Mouse (Mus musculus) megakaryocyte, embryonic 14.5 days (primary cell): ENCODE measurements around the gene Wdr26. TPM values are rescaled to one million over a fixed set of nuclear protein-coding genes. Genes with fewer than 3 reads are reported as not detected.

Source experiments
- H3K27me3 ChIP-seq: replicated peaks from 2 replicates; pipeline ENCODE3; 2012; ENCODE audit warnings: inconsistent platforms
- H3K36me3 ChIP-seq: replicated peaks from 2 replicates; pipeline ENCODE3; 2012; ENCODE audit warnings: low read length, inconsistent platforms, mixed read lengths
- H3K4me1 ChIP-seq: 2 replicates; pipeline ENCODE4 v1.6.1; 2012; ENCODE audit warnings: inconsistent platforms
- H3K4me3 ChIP-seq: replicated peaks from 2 replicates; pipeline ENCODE3; 2012; ENCODE audit warnings: moderate library complexity, mild to moderate bottlenecking, inconsistent platforms
- H3K9me3 ChIP-seq: 2 replicates; pipeline ENCODE4 v1.6.1; 2012; ENCODE audit warnings: inconsistent platforms
- FLI1 ChIP-seq: IDR thresholded peaks from 2 replicates; pipeline ENCODE4 v1.6.1; 2012; ENCODE audit warnings: low read length, inconsistent platforms, mixed read lengths
- GATA1 ChIP-seq: IDR thresholded peaks from 3 replicates; pipeline ENCODE4 v1.6.1; 2012; ENCODE audit warnings: mixed read lengths, low read length, inconsistent platforms, borderline replicate concordance
- polyA plus RNA-seq: library from polyadenylated mRNA; stranded (reverse); fragments of >175 nt; gene quantifications from 2 replicates; pipeline ENCODE4 v1.2.3, GENCODE M21; 2012; ENCODE audit warnings: low replicate concordance; ENCODE audit not compliant: insufficient read depth

The Wdr26 gene
- polyA plus RNA-seq, 1 experiment: 11.4 TPM

DNA sequence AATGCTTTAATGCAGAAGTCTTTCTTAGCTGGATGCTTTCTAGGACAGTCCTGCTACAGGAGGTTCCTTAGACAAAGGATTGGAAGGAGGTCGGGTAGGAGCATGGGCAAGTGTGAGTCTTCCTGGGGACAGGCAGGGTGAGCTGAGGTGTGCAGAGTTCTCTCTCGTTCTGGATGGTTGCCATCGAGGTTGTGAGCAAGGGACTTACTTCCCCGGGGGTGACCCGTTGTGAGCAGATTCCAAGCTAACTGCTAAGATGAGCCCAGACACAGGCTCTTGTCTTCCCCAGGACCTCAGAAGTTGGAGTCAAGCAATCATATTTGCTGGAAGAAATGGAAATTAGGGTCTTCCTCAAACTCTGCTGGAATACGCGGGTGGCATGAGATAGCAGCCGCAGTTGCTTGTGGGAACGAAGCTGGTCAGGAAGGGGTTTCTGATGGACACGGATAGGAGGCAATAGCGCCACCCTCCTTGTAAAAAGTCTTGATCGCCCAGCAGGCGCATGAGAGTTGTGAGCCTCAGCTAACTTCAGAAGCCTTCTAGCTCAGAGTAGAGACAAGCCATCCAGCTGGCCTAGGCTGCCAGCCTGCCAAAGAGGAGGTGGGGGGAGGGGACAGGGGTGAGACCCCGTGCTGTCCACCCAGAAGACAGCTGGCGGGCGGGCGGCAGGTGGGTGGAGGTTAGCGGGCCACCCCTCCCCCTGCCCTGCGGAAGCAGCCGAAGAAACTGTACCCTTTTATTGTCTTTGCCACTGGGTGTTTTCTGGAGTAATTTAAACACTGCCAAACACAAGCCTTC, 44.3 kb upstream of the Wdr26 start:
- TF ChIP-seq FLI1: no peak
- TF ChIP-seq GATA1: no peak
- H3K27me3 ChIP-seq: no peaks in the 10 kb centered on the region
- peaks cover 62% of the 10 kb centered on the region for H3K4me1 ChIP-seq
- H3K4me3 ChIP-seq: peak overlapping the region; percentile 92
- no peaks in the 10 kb centered on the region for H3K36me3 ChIP-seq
- no peaks in the 10 kb centered on the region for H3K9me3 ChIP-seq

DNA sequence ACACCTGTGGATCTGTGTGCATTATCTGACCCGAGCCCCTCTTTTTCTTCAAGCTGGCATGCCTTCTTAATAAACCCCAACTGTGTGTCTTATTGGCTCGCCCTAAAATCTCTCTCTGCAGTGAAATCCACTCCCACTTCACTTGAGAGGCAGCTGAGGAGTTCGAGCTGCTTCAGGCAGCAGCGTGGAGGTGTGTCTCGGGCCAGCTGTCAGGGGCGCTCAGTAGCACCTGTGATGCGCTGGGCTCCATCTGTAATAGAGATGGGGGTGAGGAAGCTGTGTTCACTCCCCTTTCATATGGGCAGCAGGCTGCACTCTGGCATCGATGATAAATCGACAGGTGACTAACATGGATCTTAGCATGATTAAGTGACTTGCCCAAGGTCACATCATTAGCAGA, 43.6 kb upstream of the Wdr26 start:
- peak overlapping the region; percentile 92 for H3K4me3 ChIP-seq
- peaks cover 56% of the 10 kb centered on the region for H3K4me1 ChIP-seq
- no peaks in the 10 kb centered on the region for H3K27me3 ChIP-seq
- no peaks in the 10 kb centered on the region for H3K36me3 ChIP-seq
- no peaks in the 10 kb centered on the region for H3K9me3 ChIP-seq
- TF ChIP-seq FLI1 (no peak), GATA1 (no peak)

DNA sequence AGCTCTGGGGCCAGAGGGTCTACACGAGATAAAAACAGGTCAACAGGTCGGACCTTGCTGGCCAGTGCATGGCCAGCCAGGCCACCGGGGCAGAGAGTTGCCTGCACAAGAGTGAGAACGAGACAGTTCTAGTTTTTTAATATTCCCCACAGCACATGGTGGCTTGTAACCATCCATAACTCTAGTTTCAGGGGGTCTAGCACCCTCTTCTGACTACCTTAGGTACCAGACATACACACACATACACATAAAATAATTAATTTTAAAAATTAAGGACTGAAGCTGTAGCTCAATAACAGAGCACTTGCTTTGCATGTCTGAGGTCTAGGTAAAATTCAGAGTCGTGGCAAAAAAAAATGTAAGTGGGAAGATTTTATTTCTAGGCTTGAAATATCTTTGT, 39.8 kb upstream of the Wdr26 start:
- H3K4me1 ChIP-seq: peaks cover 56% of the 10 kb centered on the region
- H3K36me3 ChIP-seq: no peaks in the 10 kb centered on the region
- H3K4me3 ChIP-seq: no peak overlapping the region
- TF ChIP-seq FLI1 (no peak), GATA1 (no peak)
- no peaks in the 10 kb centered on the region for H3K9me3 ChIP-seq
- H3K27me3 ChIP-seq: no peaks in the 10 kb centered on the region

DNA sequence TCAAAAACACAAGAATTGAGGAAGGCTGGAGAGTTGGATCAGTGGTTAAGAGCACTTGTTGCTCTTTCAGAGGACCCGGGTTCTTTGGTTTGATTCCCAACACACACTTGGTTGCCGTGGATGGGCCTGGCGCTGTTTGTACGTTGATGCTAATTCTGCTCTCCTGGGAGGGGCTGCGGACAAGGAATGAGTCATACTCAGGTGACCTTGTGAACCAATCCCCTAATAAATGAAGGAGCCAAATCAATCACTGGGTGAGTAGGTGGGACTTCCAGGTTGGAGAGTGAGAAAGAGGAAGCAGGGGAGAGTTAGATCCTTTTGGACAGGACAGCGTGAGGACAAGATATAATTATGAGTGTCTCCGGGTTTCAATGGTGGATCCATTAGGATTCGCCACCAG, 39.2 kb upstream of the Wdr26 start:
- TF ChIP-seq GATA1: no peak
- TF ChIP-seq FLI1: no peak
- H3K36me3 ChIP-seq: no peaks in the 10 kb centered on the region
- H3K9me3 ChIP-seq: no peaks in the 10 kb centered on the region
- H3K4me3 ChIP-seq: no peak overlapping the region
- peaks cover 56% of the 10 kb centered on the region for H3K4me1 ChIP-seq
- H3K27me3 ChIP-seq: no peaks in the 10 kb centered on the region

DNA sequence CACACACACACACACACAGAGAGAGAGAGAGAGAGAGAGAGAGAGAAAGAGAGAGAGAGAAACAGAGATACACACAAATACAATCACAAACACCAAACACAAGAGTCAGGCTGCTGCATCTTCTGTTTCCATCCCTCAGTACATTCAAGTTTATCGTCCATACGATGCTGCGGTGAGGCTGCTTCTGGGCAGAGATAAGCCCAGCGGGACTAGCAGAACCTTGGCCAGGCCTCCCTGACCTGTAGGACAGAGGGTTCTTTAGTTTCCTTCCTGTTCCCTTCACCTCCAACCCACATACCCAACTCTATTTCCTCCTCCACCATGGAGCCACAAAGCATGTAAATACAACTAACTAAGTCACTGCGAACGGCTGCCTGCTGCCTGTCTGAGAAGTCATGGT, 37.7 kb upstream of the Wdr26 start:
- Histone ChIP-seq H3K4me3 (no peak overlapping the region), H3K4me1 (peaks cover 59% of the 10 kb centered on the region), H3K36me3 (no peaks in the 10 kb centered on the region), H3K27me3 (no peaks in the 10 kb centered on the region), H3K9me3 (no peaks in the 10 kb centered on the region)
- TF ChIP-seq GATA1 (no peak), FLI1 (no peak)

DNA sequence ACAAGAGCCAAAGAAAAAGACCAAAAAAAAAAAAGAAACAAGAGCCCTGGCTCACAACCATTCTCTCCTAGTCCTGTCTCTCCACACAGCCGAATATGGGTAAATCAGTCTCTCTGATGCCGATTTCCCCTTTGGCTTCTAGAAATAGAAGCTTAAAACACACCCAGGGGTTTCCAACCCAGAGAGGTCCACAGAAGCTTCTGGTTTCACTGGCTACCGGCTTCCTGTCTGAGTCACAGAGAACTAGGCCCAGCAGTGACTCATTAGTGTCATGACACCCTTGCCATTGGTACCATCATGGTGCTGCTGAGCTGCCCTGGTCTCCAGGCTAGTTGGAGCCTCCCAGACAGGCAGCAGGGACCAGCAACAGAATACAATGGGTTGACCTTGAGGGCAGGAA, 35.4 kb upstream of the Wdr26 start:
- TF ChIP-seq FLI1 (no peak), GATA1 (no peak)
- Histone ChIP-seq H3K9me3 (no peaks in the 10 kb centered on the region), H3K4me3 (peak overlapping the region; percentile 35), H3K27me3 (no peaks in the 10 kb centered on the region), H3K36me3 (no peaks in the 10 kb centered on the region), H3K4me1 (peaks cover 57% of the 10 kb centered on the region)

DNA sequence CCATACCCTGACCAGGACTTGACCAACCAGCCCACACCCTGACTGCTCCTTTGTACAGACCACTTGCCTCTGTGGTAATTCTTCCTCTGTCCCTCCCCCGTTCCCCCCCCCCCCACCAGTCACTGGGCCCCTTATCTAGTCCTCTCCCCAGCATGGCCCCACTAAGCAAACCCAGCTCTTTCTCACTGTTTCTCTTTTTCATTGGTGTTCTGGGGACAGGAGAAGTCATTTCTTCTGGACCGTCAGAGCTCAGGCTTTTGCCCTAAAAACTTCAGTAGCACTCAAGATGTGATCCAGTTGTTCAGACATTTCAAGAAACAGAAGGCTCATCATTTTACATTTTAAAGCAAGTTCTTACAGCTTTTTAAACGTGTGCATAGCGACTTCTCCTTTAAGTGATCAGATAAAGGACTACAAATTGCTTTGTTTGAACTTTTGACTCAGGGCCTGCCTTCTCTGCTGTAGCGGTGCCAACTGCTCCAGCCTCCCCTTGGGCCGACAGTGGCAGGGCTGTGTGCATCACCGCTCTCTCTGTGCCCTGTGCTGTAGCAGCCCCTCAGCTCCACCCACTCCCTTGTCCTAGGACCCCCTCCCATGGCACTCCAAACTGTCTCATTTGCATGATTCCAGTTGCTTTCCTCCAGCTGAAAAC, 34.8 kb upstream of the Wdr26 start:
- H3K36me3 ChIP-seq: no peaks in the 10 kb centered on the region
- H3K27me3 ChIP-seq: no peaks in the 10 kb centered on the region
- peak overlapping the region; percentile 88 for H3K4me3 ChIP-seq
- TF ChIP-seq FLI1 (no peak), GATA1 (no peak)
- H3K4me1 ChIP-seq: peaks cover 57% of the 10 kb centered on the region
- no peaks in the 10 kb centered on the region for H3K9me3 ChIP-seq

DNA sequence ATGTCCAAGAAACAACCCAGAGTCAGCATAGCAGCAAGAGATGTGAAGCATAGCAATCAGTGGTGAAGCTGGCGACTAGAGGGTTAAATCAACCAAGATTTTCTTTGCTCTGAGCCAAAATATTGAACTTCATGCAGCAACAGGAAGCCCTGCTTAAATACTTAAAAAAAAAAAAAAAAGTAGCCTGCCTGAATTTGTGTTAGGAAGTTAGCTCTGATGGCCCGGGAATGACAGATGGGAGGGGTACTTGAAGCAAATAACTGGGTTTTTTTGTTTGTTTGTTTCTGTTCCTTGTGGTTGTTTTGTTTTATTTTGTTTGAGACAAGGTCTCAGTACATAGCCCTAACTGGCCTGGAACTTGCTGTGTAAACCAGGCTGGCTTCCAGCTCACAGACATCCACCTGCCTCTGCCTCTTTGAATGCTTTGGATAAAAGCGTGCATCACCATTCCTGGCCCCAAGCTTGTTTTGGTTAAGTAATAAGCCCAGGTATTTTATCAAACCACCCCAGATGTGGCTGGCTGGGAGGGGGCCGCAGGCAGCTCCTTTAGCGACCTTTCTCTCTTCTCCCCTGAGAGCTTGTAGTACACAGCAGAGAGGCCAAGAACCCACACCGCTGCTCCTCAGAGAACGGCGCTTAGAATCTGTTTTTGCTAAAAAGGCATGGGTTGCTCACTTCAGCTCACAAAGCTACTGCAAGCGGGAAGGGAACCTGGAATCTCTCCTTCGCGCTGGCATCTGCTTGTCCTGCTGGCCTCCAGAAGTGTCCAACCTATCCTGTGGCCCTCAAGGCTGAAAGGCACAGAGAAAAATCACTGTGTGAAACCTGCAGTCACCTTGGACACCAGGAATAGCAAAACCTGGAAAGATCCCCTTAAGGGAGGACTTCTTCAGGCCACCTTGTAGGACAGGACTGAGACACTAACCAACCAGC, 34.0 kb upstream of the Wdr26 start:
- H3K4me3 ChIP-seq: peak overlapping the region; percentile 84

DNA sequence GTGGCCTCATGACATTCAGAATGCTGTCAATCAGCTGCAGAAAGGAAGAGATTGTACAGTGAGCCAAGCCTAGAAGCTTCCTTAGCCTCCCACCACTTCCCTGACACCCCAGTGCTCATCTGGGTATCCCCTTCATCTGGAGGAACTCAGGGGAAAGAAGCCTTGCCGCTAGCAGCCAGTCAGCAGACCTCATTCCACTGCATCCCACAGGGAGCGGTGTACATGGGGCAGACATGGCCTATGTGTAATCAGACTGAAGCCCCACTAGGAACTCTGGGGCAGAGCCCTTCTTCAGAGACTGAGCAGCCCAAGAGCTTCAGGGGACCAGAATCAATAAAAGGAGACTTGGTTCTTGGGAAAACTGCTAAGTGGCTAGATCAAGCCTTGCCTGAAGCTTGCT, 33.3 kb upstream of the Wdr26 start:
- Histone ChIP-seq H3K9me3 (no peaks in the 10 kb centered on the region), H3K4me1 (peaks cover 57% of the 10 kb centered on the region), H3K36me3 (no peaks in the 10 kb centered on the region), H3K27me3 (no peaks in the 10 kb centered on the region), H3K4me3 (peak overlapping the region; percentile 42)
- TF ChIP-seq FLI1: no peak

More for the DNA sequence above, 34.0 kb upstream of the Wdr26 start:
- Histone ChIP-seq H3K36me3 (no peaks in the 10 kb centered on the region), H3K9me3 (no peaks in the 10 kb centered on the region), H3K27me3 (no peaks in the 10 kb centered on the region), H3K4me1 (peaks cover 57% of the 10 kb centered on the region)
- TF ChIP-seq GATA1: no peak
- TF ChIP-seq FLI1: no peak
